Mouse (Mus musculus): ENCODE measurements around the gene Apeh. TPM values are rescaled to one million over a fixed set of nuclear protein-coding genes. Genes with fewer than 3 reads are reported as not detected.

Gene Apeh
- polyA plus RNA-seq (2015; fragmentation: Nextera tagmentation; extraction: Ambion mirVana) = 54.5 and 57.0 TPM in 2 replicates

GRCm38 (mm10) chr9:108094184-108094941 lies at the start of gene Apeh:
TSS of gene Apeh (minus strand) at chr9:108094606.
- ATAC-seq (replicated peaks; ENCODE audit: extremely low read depth, insufficient read depth, low FRiP score) = peak; percentile 95
- under 1% methylated on average over 52 of the region's 52 CpGs for WGBS
- no peaks in the 10 kb centered on the region for H3K9me3 ChIP-seq (replicated peaks; ENCODE audit: control insufficient read depth, low read length)

GRCm38 (mm10) chr9:108143470-108143869 lies 49.1 kb upstream of the Apeh start:
- no peak overlapping the region for H3K4me2 ChIP-seq (ENCODE audit: low read depth, low read length)
- no peak for ATAC-seq (replicated peaks; ENCODE audit: extremely low read depth, insufficient read depth, low FRiP score)
- H3K9ac ChIP-seq (ENCODE audit: low read length) = no peak overlapping the region
- no peaks in the 10 kb centered on the region for H3K4me1 ChIP-seq (ENCODE audit: control insufficient read depth, insufficient read depth, low read length)
- H3K27me3 ChIP-seq (ENCODE audit: control insufficient read depth, insufficient read depth, low read length) = no peaks in the 10 kb centered on the region
- H3K27ac ChIP-seq (ENCODE audit: low read length) = no peak overlapping the region
- no peaks in the 10 kb centered on the region for H3K36me3 ChIP-seq (ENCODE audit: control insufficient read depth, insufficient read depth)
- 93% methylated on average over 2 of the region's 2 CpGs for WGBS
- peaks cover 2% of the 10 kb centered on the region; the same call in 1 of the 2 replicates for H3K9me3 ChIP-seq (replicated peaks; ENCODE audit: control insufficient read depth, low read length)
- no peak overlapping the region for H3K4me3 ChIP-seq (ENCODE audit: low read length)

More at GRCm38 (mm10) chr9:108094184-108094941, at the start of gene Apeh:
- Histone ChIP-seq H3K4me3 (ENCODE audit: low read length) (peak within 1 kb of the TSS; percentile 82), H3K36me3 (ENCODE audit: control insufficient read depth, insufficient read depth) (peaks cover 17% of the 10 kb centered on the region), H3K27ac (ENCODE audit: low read length) (peak within 1 kb of the TSS; percentile 84), H3K27me3 (ENCODE audit: control insufficient read depth, insufficient read depth, low read length) (no peaks in the 10 kb centered on the region), H3K4me1 (ENCODE audit: control insufficient read depth, insufficient read depth, low read length) (peaks cover 20% of the 10 kb centered on the region; the same call in 1 of the 2 replicates), H3K9ac (ENCODE audit: low read length) (peak within 1 kb of the TSS; percentile 90), H3K4me2 (ENCODE audit: low read depth, low read length) (peak within 1 kb of the TSS; percentile 99)

- no peak overlapping the region for H3K4me3 ChIP-seq (ENCODE audit: low read length)
- H3K27me3 ChIP-seq (ENCODE audit: control insufficient read depth, insufficient read depth, low read length) = no peaks in the 10 kb centered on the region
Observed at GRCm38 (mm10) chr9:108141387-108141786, 47.0 kb upstream of the Apeh start.

GRCm38 (mm10) chr9:108139963-108140695 lies 45.7 kb upstream of the Apeh start:
- ATAC-seq (replicated peaks; ENCODE audit: extremely low read depth, insufficient read depth, low FRiP score) = no peak
- Histone ChIP-seq H3K4me3 (ENCODE audit: low read length) (no peak overlapping the region), H3K27me3 (ENCODE audit: control insufficient read depth, insufficient read depth, low read length) (no peaks in the 10 kb centered on the region), H3K36me3 (ENCODE audit: control insufficient read depth, insufficient read depth) (no peaks in the 10 kb centered on the region), H3K4me2 (ENCODE audit: low read depth, low read length) (no peak overlapping the region), H3K9ac (ENCODE audit: low read length) (no peak overlapping the region), H3K4me1 (ENCODE audit: control insufficient read depth, insufficient read depth, low read length) (peaks cover 15% of the 10 kb centered on the region), H3K27ac (ENCODE audit: low read length) (no peak overlapping the region), H3K9me3 (replicated peaks; ENCODE audit: control insufficient read depth, low read length) (peaks cover 2% of the 10 kb centered on the region; the same call in 1 of the 2 replicates)
- WGBS = 78% methylated on average over 7 of the region's 7 CpGs

More at GRCm38 (mm10) chr9:108141387-108141786, 47.0 kb upstream of the Apeh start:
- Histone ChIP-seq H3K27ac (ENCODE audit: low read length) (no peak overlapping the region), H3K9ac (ENCODE audit: low read length) (no peak overlapping the region), H3K36me3 (ENCODE audit: control insufficient read depth, insufficient read depth) (no peaks in the 10 kb centered on the region), H3K4me1 (ENCODE audit: control insufficient read depth, insufficient read depth, low read length) (peaks cover 15% of the 10 kb centered on the region), H3K4me2 (ENCODE audit: low read depth, low read length) (no peak overlapping the region), H3K9me3 (replicated peaks; ENCODE audit: control insufficient read depth, low read length) (peaks cover 2% of the 10 kb centered on the region; the same call in 1 of the 2 replicates)
- ATAC-seq (replicated peaks; ENCODE audit: extremely low read depth, insufficient read depth, low FRiP score) = no peak
- WGBS = 84% methylated on average over 10 of the region's 10 CpGs

- ATAC-seq (replicated peaks; ENCODE audit: extremely low read depth, insufficient read depth, low FRiP score) = no peak
- no peak overlapping the region for H3K4me2 ChIP-seq (ENCODE audit: low read depth, low read length)
- peaks cover 2% of the 10 kb centered on the region; the same call in 1 of the 2 replicates for H3K9me3 ChIP-seq (replicated peaks; ENCODE audit: control insufficient read depth, low read length)
- 78% methylated on average over 17 of the region's 17 CpGs for WGBS
- no peak overlapping the region for H3K27ac ChIP-seq (ENCODE audit: low read length)
- H3K4me3 ChIP-seq (ENCODE audit: low read length) = no peak overlapping the region
- no peaks in the 10 kb centered on the region for H3K36me3 ChIP-seq (ENCODE audit: control insufficient read depth, insufficient read depth)
- H3K27me3 ChIP-seq (ENCODE audit: control insufficient read depth, insufficient read depth, low read length) = no peaks in the 10 kb centered on the region
- H3K4me1 ChIP-seq (ENCODE audit: control insufficient read depth, insufficient read depth, low read length) = peaks cover 15% of the 10 kb centered on the region
- H3K9ac ChIP-seq (ENCODE audit: low read length) = no peak overlapping the region
Observed at GRCm38 (mm10) chr9:108139169-108139962, 45.0 kb upstream of the Apeh start.

GRCm38 (mm10) chr9:108138118-108138517 lies 43.7 kb upstream of the Apeh start:
- WGBS = 80% methylated on average over 6 of the region's 6 CpGs
- Histone ChIP-seq H3K27me3 (ENCODE audit: control insufficient read depth, insufficient read depth, low read length) (no peaks in the 10 kb centered on the region), H3K9me3 (replicated peaks; ENCODE audit: control insufficient read depth, low read length) (peaks cover 2% of the 10 kb centered on the region; the same call in 1 of the 2 replicates), H3K4me1 (ENCODE audit: control insufficient read depth, insufficient read depth, low read length) (peaks cover 15% of the 10 kb centered on the region), H3K4me3 (ENCODE audit: low read length) (no peak overlapping the region), H3K9ac (ENCODE audit: low read length) (0 out of 2 replicates have a peak overlapping the region, but pooled peaks have one; percentile 22), H3K4me2 (ENCODE audit: low read depth, low read length) (no peak overlapping the region), H3K27ac (ENCODE audit: low read length) (0 out of 2 replicates have a peak overlapping the region, but pooled peaks have one; percentile 7), H3K36me3 (ENCODE audit: control insufficient read depth, insufficient read depth) (no peaks in the 10 kb centered on the region)
- no peak for ATAC-seq (replicated peaks; ENCODE audit: extremely low read depth, insufficient read depth, low FRiP score)

- 8% methylated on average over 17 of the region's 17 CpGs for WGBS
- Histone ChIP-seq H3K9me3 (replicated peaks; ENCODE audit: control insufficient read depth, low read length) (no peaks in the 10 kb centered on the region), H3K4me2 (ENCODE audit: low read depth, low read length) (peak overlapping the region; percentile 44; the same call in 1 of the 2 replicates), H3K4me1 (ENCODE audit: control insufficient read depth, insufficient read depth, low read length) (peaks cover 15% of the 10 kb centered on the region), H3K36me3 (ENCODE audit: control insufficient read depth, insufficient read depth) (no peaks in the 10 kb centered on the region), H3K9ac (ENCODE audit: low read length) (peak overlapping the region; percentile 25; the same call in 1 of the 2 replicates), H3K4me3 (ENCODE audit: low read length) (no peak overlapping the region), H3K27me3 (ENCODE audit: control insufficient read depth, insufficient read depth, low read length) (no peaks in the 10 kb centered on the region), H3K27ac (ENCODE audit: low read length) (peak overlapping the region; percentile 66)
- ATAC-seq (replicated peaks; ENCODE audit: extremely low read depth, insufficient read depth, low FRiP score) = peak; percentile 86
Observed at GRCm38 (mm10) chr9:108137523-108137922, 43.1 kb upstream of the Apeh start.

GRCm38 (mm10) chr9:108136930-108137462 lies 42.6 kb upstream of the Apeh start:
- H3K4me2 ChIP-seq (ENCODE audit: low read depth, low read length) = peak overlapping the region; percentile 44; the same call in 1 of the 2 replicates
- H3K4me3 ChIP-seq (ENCODE audit: low read length) = no peak overlapping the region
- H3K27me3 ChIP-seq (ENCODE audit: control insufficient read depth, insufficient read depth, low read length) = no peaks in the 10 kb centered on the region
- H3K4me1 ChIP-seq (ENCODE audit: control insufficient read depth, insufficient read depth, low read length) = peaks cover 15% of the 10 kb centered on the region
- WGBS = 49% methylated on average over 6 of the region's 6 CpGs
- no peaks in the 10 kb centered on the region for H3K9me3 ChIP-seq (replicated peaks; ENCODE audit: control insufficient read depth, low read length)
- no peaks in the 10 kb centered on the region for H3K36me3 ChIP-seq (ENCODE audit: control insufficient read depth, insufficient read depth)
- H3K27ac ChIP-seq (ENCODE audit: low read length) = peak overlapping the region; percentile 66
- H3K9ac ChIP-seq (ENCODE audit: low read length) = peak overlapping the region; percentile 25; the same call in 1 of the 2 replicates
- ATAC-seq (replicated peaks; ENCODE audit: extremely low read depth, insufficient read depth, low FRiP score) = peak; percentile 56; the same call in 1 of the 2 replicates

Data from heart, embryonic 16.5 days (tissue).